In genomic region chr17:26941841-26942570, GRCm38 (mm10) we compare ENCODE assay signal across 8 mouse cellular contexts. TPM values are rescaled to one million over a fixed set of nuclear protein-coding genes. Genes with fewer than 3 reads are reported as not detected.
DNase-seq lines count a peak whose midpoint lies in the region; ATAC-seq and TF ChIP-seq lines count a peak whose summit lies in the region.

No protein-coding gene starts in this region.

- H3K4me2 ChIP-seq in lung, embryonic 14.5 days: peak overlapping the region; percentile 88
- H3K4me2 ChIP-seq in embryonic facial prominence, embryonic 14.5 days (ENCODE audit: low read depth, low read length): peak overlapping the region; percentile 98
- H3K4me2 ChIP-seq in intestine, postnatal 0 days (replicated peaks; ENCODE audit: low read depth): peak overlapping the region; percentile 57

- TF ChIP-seq POLR2A in lung, adult 2 months (IDR thresholded peaks at IDR 0.05; ENCODE audit: borderline replicate concordance, extremely low read depth, low read depth, low read length): no peak

- no peak overlapping the region for H3K27ac ChIP-seq in lung, embryonic 14.5 days (ENCODE audit: low read depth)
- peak overlapping the region; percentile 92 for H3K27ac ChIP-seq in embryonic facial prominence, embryonic 14.5 days (replicated peaks; ENCODE audit: low read depth, low read length)
- no peak overlapping the region for H3K27ac ChIP-seq in intestine, postnatal 0 days (ENCODE audit: low read depth, low read length)

- H3K4me1 ChIP-seq in lung, embryonic 14.5 days (ENCODE audit: insufficient read depth): peaks cover 17% of the 10 kb centered on the region; the same call in 1 of the 2 replicates
- 0 out of 2 replicates have a peak, but pooled peaks cover 3% of the 10 kb centered on the region for H3K4me1 ChIP-seq in lung, adult 2 months (ENCODE audit: control insufficient read depth, insufficient read depth, low read length)
- H3K4me1 ChIP-seq in embryonic facial prominence, embryonic 14.5 days (ENCODE audit: control insufficient read depth, insufficient read depth, low read length): peaks cover 31% of the 10 kb centered on the region
- H3K4me1 ChIP-seq in intestine, postnatal 0 days (replicated peaks; ENCODE audit: control insufficient read depth, insufficient read depth, low read length): no peaks in the 10 kb centered on the region

- no peak for ATAC-seq in lung, embryonic 14.5 days (ENCODE audit: insufficient read depth)
- ATAC-seq in embryonic facial prominence, embryonic 14.5 days (ENCODE audit: low read depth): no peak
- ATAC-seq in intestine, postnatal 0 days: no peak

- H3K27me3 ChIP-seq in lung, embryonic 14.5 days (ENCODE audit: insufficient read depth, low read length): no peaks in the 10 kb centered on the region
- no peaks in the 10 kb centered on the region for H3K27me3 ChIP-seq in embryonic facial prominence, embryonic 14.5 days (replicated peaks; ENCODE audit: control insufficient read depth, insufficient read depth, low read length)
- no peaks in the 10 kb centered on the region for H3K27me3 ChIP-seq in intestine, postnatal 0 days (replicated peaks; ENCODE audit: control insufficient read depth, insufficient read depth, low read length)

- DNase-seq in lung, embryonic 14.5 days: no peak
- DNase-seq in lung, adult 2 months: no peak
- DNase-seq in embryonic facial prominence, embryonic 14.5 days (ENCODE audit: low spot score): no peak
- DNase-seq in retina, embryonic 14.5 days (ENCODE audit: low spot score): peak; percentile 27
- DNase-seq in urinary bladder, adult 2 months (ENCODE audit: low spot score): no peak
- no peak for DNase-seq in frontal cortex, adult 2 months (ENCODE audit: extremely low spot score in 1 of 2, low spot score in 1 of 2)
- DNase-seq in cerebellum, adult 8-10 months: no peak

- H3K9ac ChIP-seq in lung, embryonic 14.5 days: peak overlapping the region; percentile 57
- peak overlapping the region; percentile 71 for H3K9ac ChIP-seq in embryonic facial prominence, embryonic 14.5 days (ENCODE audit: low read depth, low read length)
- H3K9ac ChIP-seq in intestine, postnatal 0 days (ENCODE audit: low read depth, low read length): no peak overlapping the region

- no peak for TF ChIP-seq CTCF in lung, embryonic 14.5 days (IDR thresholded peaks at IDR 0.05; ENCODE audit: low read depth)
- no peak for TF ChIP-seq CTCF in lung, adult 2 months (IDR thresholded peaks at IDR 0.05; ENCODE audit: insufficient read depth, low read length)
- no peak for TF ChIP-seq CTCF in intestine, postnatal 0 days (IDR thresholded peaks at IDR 0.05; ENCODE audit: low read depth)

- WGBS in lung, embryonic 14.5 days: 14% methylated on average over 4 of the region's 4 CpGs
- WGBS in lung, adult 2 months: 20% methylated on average over 4 of the region's 4 CpGs
- 11% methylated on average over 4 of the region's 4 CpGs for WGBS in embryonic facial prominence, embryonic 14.5 days
- 31% methylated on average over 4 of the region's 4 CpGs for WGBS in intestine, postnatal 0 days

- peak overlapping the region; percentile 46 for H3K4me3 ChIP-seq in lung, embryonic 14.5 days (ENCODE audit: low read depth, low read length)
- H3K4me3 ChIP-seq in lung, adult 2 months (replicated peaks; ENCODE audit: extremely low read depth, low read depth, low read length): no peak overlapping the region
- peak overlapping the region; percentile 74 for H3K4me3 ChIP-seq in embryonic facial prominence, embryonic 14.5 days (ENCODE audit: low read depth, low read length)
- H3K4me3 ChIP-seq in intestine, postnatal 0 days (ENCODE audit: low read depth, low read length): peak overlapping the region; percentile 36; the same call in 1 of the 2 replicates

- H3K9me3 ChIP-seq in lung, embryonic 14.5 days (ENCODE audit: low read depth, low read length): no peaks in the 10 kb centered on the region
- H3K9me3 ChIP-seq in embryonic facial prominence, embryonic 14.5 days (ENCODE audit: control insufficient read depth, low read length): no peaks in the 10 kb centered on the region
- H3K9me3 ChIP-seq in intestine, postnatal 0 days (ENCODE audit: control insufficient read depth): no peaks in the 10 kb centered on the region

- peaks cover 6% of the 10 kb centered on the region for H3K36me3 ChIP-seq in lung, embryonic 14.5 days (ENCODE audit: insufficient read depth)
- H3K36me3 ChIP-seq in embryonic facial prominence, embryonic 14.5 days (ENCODE audit: control insufficient read depth, insufficient read depth, low read length): peaks cover 6% of the 10 kb centered on the region; the same call in 1 of the 2 replicates
- 0 out of 2 replicates have a peak, but pooled peaks cover 3% of the 10 kb centered on the region for H3K36me3 ChIP-seq in intestine, postnatal 0 days (ENCODE audit: control insufficient read depth, insufficient read depth)

RNA-seq across cellular contexts. Expression of gene Syngap1, which starts 1.0 kb away (rescaled TPM):
- polyA plus RNA-seq in lung, embryonic 14.5 days (2014; fragmentation: Nextera tagmentation; extraction: Ambion mirVana): 1.8 and 2.0 TPM in 2 replicates
- 31.3 and 32.8 TPM in 2 replicates for polyA plus RNA-seq in lung, adult 2 months (2012; rRNA removed)
- polyA plus RNA-seq in embryonic facial prominence, embryonic 14.5 days (2014; fragmentation: Nextera tagmentation; extraction: Ambion mirVana): 1.4 and 2.6 TPM in 2 replicates
- polyA plus RNA-seq in intestine, postnatal 0 days (2015; fragmentation: Nextera tagmentation; extraction: Ambion mirVana): 0.35 and 0.39 TPM in 2 replicates
- polyA plus RNA-seq in urinary bladder, adult 2 months (2012; rRNA removed): 22.1 and 32.4 TPM in 2 replicates
- 212 and 226 TPM in 2 replicates for polyA plus RNA-seq in frontal cortex, adult 2 months (2012; rRNA removed)

RNA-seq across cellular contexts. Expression of gene Cuta, which starts 2.6 kb away (rescaled TPM):
- 163 TPM in 2 replicates for polyA plus RNA-seq in lung, embryonic 14.5 days (2014; fragmentation: Nextera tagmentation; extraction: Ambion mirVana)
- 129 and 145 TPM in 2 replicates for polyA plus RNA-seq in lung, adult 2 months (2012; rRNA removed)
- 142 and 148 TPM in 2 replicates for polyA plus RNA-seq in embryonic facial prominence, embryonic 14.5 days (2014; fragmentation: Nextera tagmentation; extraction: Ambion mirVana)
- polyA plus RNA-seq in intestine, postnatal 0 days (2015; fragmentation: Nextera tagmentation; extraction: Ambion mirVana): 287 and 304 TPM in 2 replicates
- 122 and 145 TPM in 2 replicates for polyA plus RNA-seq in urinary bladder, adult 2 months (2012; rRNA removed)
- 120 and 132 TPM in 2 replicates for polyA plus RNA-seq in frontal cortex, adult 2 months (2012; rRNA removed)

RNA-seq across cellular contexts. Expression of gene Phf1, which starts 9.2 kb away (rescaled TPM):
- 5.1 and 7.5 TPM in 2 replicates for polyA plus RNA-seq in lung, embryonic 14.5 days (2014; fragmentation: Nextera tagmentation; extraction: Ambion mirVana)
- polyA plus RNA-seq in lung, adult 2 months (2012; rRNA removed): 101 and 114 TPM in 2 replicates
- polyA plus RNA-seq in embryonic facial prominence, embryonic 14.5 days (2014; fragmentation: Nextera tagmentation; extraction: Ambion mirVana): 10.0 and 12.0 TPM in 2 replicates
- polyA plus RNA-seq in intestine, postnatal 0 days (2015; fragmentation: Nextera tagmentation; extraction: Ambion mirVana): 11.2 and 11.6 TPM in 2 replicates
- polyA plus RNA-seq in urinary bladder, adult 2 months (2012; rRNA removed): 51.2 and 65.3 TPM in 2 replicates
- polyA plus RNA-seq in frontal cortex, adult 2 months (2012; rRNA removed): 44.1 and 44.7 TPM in 2 replicates

RNA-seq across cellular contexts. Expression of gene Kifc5b, which starts 25.1 kb away (rescaled TPM):
- 6.3 and 9.6 TPM in 2 replicates for polyA plus RNA-seq in lung, embryonic 14.5 days (2014; fragmentation: Nextera tagmentation; extraction: Ambion mirVana)
- polyA plus RNA-seq in lung, adult 2 months (2012; rRNA removed): 1.5 and 1.8 TPM in 2 replicates
- polyA plus RNA-seq in embryonic facial prominence, embryonic 14.5 days (2014; fragmentation: Nextera tagmentation; extraction: Ambion mirVana): 3.0 and 4.7 TPM in 2 replicates
- polyA plus RNA-seq in intestine, postnatal 0 days (2015; fragmentation: Nextera tagmentation; extraction: Ambion mirVana): 0.94 and 1.4 TPM in 2 replicates
- polyA plus RNA-seq in urinary bladder, adult 2 months (2012; rRNA removed): 1.7 and 1.8 TPM in 2 replicates
- polyA plus RNA-seq in frontal cortex, adult 2 months (2012; rRNA removed): 4.2 and 4.5 TPM in 2 replicates

RNA-seq across cellular contexts. Expression of gene Zbtb9, which starts 31.0 kb away (rescaled TPM):
- polyA plus RNA-seq in lung, embryonic 14.5 days (2014; fragmentation: Nextera tagmentation; extraction: Ambion mirVana): 13.3 TPM in 2 replicates
- polyA plus RNA-seq in lung, adult 2 months (2012; rRNA removed): 14.1 and 14.5 TPM in 2 replicates
- polyA plus RNA-seq in embryonic facial prominence, embryonic 14.5 days (2014; fragmentation: Nextera tagmentation; extraction: Ambion mirVana): 9.0 and 9.1 TPM in 2 replicates
- polyA plus RNA-seq in intestine, postnatal 0 days (2015; fragmentation: Nextera tagmentation; extraction: Ambion mirVana): 6.5 and 6.7 TPM in 2 replicates
- polyA plus RNA-seq in urinary bladder, adult 2 months (2012; rRNA removed): 8.4 and 9.4 TPM in 2 replicates
- 16.7 and 17.4 TPM in 2 replicates for polyA plus RNA-seq in frontal cortex, adult 2 months (2012; rRNA removed)
